Mouse (Mus musculus) right cerebral cortex, adult 18-20 months (tissue): Measurements from ENCODE around the gene Fbxl15.

Experiments used
- DNase-seq: peaks from one replicate; pipeline ENCODE4 v3.0.0; 2022; ENCODE audit warnings: mixed read lengths

The Fbxl15 gene

DNA sequence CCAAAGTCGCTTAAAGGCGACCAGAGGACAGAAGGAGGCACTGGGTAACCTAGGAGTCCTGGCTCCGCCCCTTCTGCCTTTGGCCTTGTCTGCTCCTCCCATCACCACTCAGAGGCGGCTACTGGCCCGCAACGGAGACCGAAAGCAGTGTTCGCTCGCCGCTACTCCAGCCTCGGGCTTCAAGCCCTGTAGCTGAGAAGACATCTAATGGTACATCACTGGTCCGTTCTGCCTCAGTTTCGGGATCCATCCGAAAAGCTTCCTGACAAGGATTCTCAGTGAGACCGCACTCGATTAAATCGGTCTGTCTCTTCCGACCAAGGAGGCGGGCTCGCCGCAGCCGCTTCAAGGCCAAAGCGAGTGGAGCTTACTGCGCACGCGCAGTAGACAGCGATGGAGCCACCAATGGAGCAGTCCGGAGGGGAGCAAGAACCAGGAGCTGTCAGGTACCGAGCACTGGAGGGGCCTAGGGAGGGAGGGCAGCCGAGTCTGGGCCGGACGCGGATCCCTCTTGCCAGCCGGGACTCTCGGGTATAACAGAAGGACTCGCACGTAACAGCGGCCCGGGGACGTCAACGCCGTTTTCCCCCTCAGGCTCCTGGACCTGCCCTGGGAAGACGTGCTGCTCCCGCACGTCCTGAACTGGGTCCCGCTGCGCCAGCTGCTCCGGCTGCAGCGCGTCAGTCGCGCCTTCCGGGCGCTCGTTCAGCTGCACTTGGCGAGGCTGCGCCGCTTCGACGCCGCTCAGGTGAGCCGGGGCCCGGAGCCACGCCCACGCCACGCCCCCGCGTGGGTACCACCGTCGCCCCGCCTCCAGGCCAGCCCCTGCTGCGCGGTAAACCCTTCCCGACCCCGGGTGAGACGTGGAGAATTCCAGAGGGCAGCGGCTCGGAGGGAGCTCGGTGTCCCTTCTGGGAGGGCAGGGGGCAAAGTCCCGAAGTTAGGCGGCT is at the start of gene Fbxl15:
Gene Fbxl15, plus strand, starts transcription at position 104 of the 950 bp plus-strand sequence.
- DNase-seq: peak; percentile 94

DNA sequence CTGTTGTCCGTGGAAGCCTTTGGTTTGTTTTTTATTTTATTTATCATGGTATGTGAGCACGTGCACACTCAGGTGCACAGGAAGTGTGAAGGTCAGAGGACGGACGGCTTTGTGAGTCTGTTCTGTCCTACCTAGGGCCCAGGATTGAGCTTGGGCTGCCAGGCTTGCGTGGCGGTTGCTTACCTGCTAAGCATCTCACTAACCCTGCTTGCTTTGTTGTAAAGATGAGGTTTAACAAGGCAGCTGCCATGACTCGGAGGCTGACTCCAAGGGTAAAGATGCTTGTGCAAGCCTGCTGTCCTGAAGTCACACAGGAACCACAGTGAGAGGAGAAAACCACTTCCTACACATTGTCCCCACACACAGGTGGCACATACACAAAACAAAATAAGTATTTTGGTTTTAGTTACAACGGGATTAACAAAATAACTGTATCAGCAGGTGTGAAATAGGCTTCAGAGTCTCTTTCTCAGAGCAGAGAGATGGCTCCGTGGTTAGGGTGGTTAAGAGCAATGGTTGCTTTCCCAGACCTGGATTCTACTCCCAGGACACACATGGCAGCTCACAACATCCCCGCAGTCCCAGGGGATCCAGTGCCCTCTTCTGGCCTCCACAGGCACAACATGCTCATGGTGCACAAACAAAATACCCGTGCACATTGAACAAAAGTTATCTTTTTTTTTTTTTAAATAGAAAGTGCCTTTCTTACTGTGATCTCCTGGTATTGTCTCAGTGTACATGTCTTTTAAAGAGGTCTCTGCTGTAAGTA is 45.7 kb upstream of the Fbxl15 start:
- DNase-seq: no peak

DNA sequence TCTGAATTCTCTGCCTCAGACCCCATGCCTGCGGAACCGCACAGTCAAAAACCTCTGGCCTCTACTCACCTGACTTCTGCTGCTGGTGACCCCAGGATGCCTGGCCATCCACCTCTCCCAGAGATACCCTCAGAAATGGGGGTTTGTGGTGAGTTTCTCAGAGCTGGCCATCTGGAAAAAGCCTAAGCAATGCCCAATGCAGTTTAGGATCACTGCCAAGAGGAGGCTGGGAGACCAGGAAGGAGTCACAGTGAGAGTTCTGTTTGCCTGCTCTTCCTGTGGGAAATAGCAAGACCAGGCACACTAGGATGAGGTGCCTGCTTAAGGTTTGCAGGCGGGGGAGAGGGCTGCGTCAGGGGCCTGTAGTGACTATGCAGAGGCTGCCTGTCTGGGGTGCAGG is 43.3 kb upstream of the Fbxl15 start:
- no peak for DNase-seq

DNA sequence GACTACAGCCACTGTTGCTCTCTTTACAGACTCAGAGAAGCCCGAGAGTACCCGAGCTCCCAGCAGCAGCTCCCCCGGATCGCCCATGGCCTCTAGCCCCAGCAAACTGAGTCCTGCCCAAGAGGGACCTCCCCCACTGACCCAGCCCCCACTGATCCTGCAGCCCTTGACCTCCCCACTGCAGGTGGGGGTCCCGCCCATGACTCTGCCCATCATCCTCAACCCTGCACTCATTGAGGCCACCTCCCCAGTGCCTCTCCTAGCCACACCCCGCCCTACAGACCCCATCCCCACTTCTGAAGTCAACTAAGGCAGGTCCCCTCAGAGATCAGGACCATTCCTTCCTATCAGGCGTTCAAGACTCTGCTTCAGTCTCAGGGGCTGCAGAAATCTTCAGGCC is 42.4 kb upstream of the Fbxl15 start:
- no peak for DNase-seq

DNA sequence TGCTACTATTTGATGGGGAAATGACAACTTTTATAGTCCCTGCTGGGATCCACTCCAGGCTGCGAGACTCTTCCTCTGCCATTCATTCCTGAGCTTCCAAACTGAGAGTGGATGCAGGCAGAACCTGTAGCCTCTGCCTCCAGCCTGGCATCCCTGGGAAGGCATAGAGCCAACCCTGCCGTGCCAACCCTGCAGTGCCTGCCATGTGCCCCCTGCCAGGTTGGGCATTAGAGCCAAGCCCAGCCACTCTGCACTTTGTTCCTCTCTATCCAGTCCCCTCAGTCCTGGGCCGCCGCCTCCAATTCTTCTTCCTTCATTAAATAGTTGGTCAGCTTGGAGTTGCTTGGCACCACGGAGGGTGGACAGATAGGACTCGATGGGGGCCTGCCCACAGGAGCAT is 41.9 kb upstream of the Fbxl15 start:
- DNase-seq: no peak

DNA sequence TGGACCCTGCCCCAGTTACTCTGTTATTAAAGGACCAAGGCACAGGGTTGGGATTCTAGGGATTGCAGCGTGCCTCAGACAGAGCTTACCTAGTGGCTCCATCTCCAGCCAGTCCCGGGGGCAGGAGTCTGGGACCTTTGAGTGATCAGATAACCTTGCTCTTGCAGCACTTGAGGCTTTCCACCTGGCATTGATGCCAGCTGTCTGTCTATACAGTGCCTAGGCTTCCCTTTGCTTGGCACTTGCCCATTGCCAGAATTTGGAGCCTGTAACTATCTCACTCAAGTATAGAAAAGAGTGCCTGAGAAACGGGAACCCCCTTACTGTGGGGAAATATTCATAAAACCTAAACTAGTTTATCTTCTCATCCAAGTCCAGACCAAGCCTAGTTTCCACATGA is 41.1 kb upstream of the Fbxl15 start:
- DNase-seq: no peak

DNA sequence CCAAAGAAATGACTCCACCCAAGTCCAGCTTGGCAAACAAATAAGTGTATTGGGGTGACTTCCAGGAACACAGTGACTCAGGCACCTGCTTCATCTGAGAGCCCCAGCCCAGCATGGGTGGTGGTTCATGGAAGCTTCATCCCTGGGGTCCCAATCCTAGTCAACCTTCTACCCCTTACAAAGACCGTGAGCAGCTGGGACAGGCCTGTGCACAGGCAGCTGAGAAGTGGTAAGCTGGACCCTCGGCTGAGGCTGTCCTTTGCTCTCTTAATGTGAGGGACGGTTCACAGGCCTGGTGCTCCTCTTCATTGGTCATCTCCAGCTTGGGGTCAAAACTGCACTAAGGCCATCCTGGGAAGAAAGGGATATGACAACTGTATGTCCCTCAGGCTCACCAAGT is 40.4 kb upstream of the Fbxl15 start:
- no peak for DNase-seq

DNA sequence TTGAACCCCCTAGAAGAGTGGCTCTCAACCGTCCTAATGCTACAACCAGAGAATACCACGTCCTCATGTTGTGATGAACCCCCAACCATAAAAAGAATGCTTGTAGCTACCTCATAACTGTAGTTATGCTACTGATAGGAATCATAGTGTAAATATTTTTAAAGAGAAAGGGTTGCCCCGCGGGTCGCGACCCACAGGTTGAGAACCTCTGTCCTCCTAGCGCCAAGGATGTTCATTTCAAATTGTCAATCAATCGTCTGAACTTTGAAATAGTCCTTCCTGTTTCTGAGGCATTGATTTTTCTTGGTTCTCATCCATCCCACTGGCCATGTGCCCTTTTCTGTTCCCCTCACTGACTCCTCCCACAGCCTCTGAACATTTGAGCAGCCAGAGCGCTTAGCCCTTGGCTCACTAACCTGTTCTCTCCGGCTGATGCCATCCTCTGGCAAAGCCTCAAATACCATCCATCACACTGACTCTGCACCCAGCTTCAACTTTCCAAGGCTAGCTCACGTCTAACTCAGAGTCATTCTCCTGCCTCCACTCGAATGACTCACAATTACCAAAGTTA is 37.4 kb upstream of the Fbxl15 start:
- no peak for DNase-seq

DNA sequence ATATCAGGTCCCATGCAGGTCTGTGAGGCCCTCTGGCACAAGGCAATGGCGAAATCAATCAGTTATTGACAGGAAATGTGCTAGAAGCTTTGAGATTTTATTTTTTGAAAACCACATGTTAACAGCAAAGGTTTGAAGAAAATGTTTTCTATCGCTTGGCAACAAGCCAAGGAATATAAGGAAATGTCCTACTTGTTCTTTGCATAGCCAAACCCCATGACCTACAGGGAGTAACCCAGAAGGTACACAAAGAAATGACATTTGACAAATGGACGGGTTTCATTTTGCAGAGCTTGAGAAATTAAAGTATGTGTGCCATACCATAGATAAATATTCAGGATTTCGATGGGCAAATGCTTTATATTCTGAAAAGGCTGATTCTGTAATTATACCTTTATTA is 31.0 kb upstream of the Fbxl15 start:
- no peak for DNase-seq

DNA sequence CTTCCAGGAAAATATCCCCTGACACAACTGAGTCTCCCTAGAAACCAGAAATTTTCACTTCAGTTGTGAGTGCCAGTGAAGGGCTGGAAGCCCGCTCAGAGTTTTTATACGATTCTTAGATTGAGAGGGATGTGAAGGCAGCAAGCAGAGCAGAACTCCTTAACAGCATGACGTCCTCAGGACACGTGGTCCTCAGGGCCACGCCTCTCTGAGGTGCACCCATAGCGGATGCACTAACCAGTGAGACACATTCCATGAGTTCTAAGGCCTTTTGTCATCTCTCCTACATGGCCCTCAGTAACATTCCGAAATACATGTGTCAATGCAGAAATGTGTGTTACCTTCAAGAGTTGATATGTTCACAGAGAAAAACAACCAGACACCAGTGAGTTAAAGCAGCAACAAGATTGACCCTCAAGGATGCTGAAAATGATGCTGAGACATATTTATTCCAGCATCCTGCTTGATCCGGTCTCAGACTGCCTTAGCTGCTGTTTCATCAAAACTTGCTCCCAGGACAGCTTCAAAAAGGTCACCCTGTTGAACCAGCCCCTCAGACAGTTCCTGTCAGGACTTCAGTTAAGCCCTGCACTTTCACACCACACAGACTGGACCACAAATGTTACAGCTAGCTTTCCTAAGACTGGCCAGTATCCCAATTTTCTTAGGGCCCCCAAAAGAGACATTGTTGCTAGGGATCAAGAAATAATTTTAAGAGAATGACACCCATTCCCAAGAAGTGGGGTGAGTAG is 27.5 kb upstream of the Fbxl15 start:
- no peak for DNase-seq

DNA sequence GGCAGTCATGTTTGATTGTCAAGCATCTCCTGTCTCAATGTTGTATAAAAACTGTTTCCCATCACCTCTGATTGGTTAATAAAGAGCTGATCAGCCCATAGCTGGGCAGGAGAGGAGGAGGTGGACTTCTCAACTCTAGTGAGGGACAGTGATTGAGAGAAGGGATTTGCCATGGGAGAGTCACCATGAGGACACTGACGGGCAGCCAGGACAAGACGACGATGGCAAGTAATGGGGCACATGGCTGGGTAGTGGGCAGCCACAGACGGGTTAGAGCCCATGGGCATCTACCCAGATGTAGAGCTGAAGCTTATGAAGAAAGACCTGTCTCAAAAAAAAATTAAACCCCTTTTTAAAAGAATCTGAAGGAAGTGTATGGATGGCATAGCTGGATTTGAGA is 25.4 kb upstream of the Fbxl15 start:
- DNase-seq: no peak

DNA sequence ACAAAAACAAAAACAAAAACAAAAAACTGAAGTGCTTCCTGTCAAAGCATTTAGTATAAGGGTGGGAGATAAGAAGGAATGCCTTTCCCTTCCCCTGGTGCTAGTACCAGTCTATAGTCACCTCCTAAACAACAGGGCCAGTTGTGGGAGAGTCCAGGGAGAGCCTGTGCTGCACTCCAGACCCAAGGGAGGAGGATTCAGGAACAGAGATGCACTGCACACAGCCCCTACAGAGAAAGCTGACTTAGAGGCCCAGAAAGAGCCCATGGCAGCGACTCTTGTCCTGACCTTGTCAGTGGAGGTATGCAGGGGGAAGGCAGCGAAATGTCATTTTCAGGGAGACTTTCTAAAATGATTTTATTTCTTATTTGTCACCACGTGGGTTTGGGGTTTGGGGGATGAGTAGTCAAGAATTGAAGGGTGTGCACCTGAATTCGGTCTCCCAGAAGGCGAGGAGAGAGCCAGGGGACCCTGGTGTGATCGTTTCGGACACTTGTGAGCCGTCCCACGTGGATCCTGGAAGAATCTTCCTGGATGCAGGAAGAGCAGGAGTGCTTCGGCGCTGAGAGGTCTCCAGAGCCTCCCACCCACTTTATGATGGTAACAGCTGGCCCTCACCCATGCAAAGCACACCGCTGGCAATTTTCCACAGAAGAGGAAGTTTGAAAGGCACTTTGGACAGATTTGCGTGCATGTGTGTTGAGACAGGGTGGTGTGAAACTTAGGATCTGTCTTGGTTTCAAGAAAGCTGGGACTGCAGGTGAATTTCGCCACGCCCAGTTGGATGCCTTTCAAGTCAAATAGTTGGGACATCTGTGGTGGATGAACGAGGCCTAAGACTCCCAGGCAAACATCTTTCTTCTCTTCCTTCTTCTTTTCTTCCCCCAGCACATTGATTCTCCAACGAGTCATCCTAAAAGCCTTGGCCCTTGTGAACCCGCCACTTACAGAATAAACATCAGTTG is 24.5 kb upstream of the Fbxl15 start:
- DNase-seq: no peak

DNA sequence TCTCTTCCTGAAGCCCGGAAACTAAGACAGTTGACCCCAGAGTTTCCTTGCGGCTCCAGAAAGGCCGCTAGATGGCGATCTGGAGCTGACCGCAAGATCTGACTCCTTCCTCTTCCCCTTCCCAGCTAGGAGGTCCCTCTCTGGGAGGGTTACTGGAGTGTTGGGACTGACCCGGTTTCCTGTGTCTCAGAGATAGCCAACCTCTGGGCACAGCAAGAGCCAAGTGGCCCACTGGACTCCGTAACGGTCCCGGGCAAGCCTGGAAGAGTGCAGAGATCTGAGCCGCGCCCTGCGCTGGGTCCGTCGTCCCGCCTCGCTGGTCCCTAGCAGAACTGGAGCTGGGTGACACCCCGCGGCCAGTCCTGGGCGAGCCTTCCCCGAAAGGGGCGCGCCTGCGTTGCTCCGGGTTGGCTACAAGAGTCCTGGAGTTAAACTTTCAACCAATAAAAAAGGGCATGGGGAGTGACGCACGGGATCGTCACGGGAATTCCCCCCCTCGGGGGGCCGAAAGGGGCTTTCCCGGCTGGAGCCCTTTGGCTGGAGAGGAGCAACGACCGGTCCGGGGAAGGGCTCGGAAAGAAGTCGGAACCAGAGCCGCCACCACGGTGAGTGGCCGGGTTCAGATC is 23.7 kb upstream of the Fbxl15 start, which contains the start of gene Nfkb2:
Gene Nfkb2, plus strand, starts transcription at position 105 of the 626 bp plus-strand sequence.
- peak; percentile 77 for DNase-seq

DNA sequence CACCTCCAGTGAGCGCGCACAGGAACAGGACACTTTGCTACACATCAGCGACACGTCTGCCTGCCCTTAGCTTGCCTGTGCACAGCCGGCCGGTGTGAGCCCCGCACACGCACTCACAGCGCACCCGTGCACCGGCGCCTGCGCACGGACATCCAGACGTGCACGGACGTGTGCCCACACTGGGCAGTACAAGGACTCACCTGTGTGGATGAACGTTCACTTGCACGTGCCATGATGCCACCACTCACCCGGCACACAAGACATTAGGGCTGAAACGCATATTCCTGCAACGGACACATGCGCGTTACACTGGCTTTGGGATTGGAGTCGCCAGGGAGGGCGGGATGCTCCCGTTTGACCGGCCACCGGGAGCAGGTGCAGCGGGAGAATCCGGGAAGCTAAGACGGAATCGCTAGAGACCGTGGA is 23.1 kb upstream of the Fbxl15 start:
- DNase-seq: no peak

DNA sequence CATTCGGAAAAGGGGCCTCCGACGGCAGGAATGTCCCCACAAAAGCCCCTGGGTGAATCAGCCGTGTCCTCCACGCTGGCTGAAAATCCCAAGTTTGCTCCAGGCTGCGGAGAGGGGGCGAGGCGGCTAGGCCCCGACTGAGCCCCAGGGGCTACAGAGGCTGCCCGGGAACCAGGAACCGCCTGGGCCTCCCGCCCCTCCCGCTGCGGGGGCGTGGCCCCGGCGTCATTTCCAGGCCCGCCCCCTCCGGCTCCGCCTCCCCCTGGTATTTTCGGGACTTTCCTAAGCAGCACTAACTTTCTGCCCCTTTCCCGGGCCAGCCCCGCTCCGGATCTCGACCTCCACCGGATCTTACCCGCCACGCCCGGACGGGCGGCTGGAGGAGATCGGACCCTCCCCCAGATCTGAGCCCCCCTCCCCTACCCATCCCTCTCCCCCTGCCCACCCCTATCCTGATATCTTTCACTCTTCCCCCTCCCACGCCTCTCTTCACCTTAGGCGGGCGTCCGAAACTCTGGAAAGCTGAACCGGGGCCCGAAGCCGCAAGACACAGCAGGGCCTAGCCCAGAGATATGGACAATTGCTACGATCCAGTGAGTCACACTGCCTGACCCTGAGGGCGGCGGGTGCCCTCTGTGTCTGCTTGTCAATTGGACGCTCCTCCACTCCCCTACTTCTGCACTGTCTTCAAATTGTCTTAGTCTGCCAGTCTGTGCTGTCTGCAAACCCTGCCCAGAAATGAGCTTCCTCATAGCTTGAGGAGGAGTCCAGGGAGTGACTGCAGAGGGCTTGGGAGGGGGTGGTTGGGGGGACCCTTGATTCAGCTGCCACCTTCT is 22.3 kb upstream of the Fbxl15 start:
- DNase-seq: peak; percentile 74

DNA sequence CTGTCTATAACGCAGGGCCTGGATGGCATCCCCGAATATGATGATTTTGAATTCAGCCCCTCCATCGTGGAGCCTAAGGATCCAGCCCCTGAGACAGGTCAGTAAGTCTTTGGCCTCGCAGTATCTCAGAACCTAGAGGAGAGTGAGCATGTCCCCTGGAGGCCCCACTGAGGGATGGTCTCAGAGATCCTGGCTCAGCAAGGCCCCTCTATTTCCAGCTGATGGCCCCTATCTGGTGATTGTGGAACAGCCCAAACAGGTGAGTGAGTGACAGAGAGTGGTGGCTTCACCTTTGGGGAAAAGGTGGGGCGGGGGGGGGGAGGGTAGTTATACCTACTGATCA is 21.7 kb upstream of the Fbxl15 start:
- DNase-seq: no peak

DNA sequence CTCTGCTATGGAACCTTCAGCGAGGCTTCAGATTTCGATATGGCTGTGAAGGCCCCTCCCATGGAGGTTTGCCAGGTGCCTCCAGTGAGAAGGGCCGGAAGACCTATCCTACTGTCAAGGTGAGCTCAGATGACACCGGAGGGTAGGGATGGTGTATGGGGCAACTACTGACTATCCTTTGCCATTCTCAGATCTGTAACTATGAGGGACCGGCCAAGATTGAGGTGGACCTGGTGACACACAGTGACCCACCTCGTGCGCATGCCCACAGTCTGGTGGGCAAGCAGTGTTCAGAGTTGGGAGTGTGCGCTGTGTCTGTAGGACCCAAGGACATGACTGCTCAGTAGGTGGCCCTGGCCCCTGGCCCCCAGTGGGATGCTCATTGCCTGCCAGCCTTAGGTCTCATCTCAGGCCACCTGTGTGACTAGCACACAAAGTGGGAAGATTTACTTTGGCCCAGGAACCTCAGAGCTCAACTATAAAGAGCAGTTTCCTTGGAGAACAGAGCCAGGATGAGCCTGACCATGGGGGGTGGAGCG is 21.2 kb upstream of the Fbxl15 start:
- DNase-seq: no peak

DNA sequence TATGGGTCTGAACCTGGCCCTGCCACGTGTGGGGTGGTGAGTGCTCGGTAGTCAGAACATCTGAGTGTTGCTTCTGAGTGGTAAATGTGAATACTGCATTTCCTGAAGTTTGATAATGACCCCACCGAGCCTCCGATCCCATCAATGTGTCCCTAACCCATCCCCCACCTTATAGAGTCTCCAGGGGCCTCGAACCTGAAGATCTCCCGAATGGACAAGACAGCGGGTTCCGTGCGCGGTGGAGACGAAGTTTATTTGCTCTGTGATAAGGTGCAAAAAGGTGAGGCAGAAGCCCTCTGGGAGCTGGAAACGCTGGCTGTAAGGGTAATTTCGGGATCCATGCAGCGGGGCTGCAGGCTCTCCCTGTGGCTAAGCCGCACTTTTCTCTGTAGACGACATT is 20.2 kb upstream of the Fbxl15 start:
- DNase-seq: no peak

DNA sequence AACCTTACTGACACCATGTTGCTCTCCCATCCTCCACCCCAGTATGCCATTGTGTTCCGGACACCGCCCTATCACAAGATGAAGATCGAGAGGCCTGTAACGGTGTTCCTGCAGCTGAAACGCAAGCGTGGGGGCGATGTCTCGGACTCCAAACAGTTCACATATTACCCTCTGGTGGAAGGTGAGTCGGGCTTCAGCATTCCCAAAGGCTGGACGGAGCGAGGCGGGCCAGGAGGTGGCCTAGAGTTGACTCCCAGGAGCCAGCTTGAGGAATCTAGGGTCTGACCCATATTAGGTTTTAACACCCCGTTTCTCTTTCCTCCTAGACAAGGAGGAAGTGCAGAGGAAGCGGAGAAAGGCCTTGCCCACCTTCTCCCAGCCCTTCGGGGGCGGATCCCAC is 19.7 kb upstream of the Fbxl15 start:
- no peak for DNase-seq
